Mouse (Mus musculus): ENCODE results near the gene Rasl12. TPM values are rescaled to one million over a fixed set of nuclear protein-coding genes. Genes with fewer than 3 reads are reported as not detected.

Rasl12 gene
- polyA plus RNA-seq (2014; fragmentation: Nextera tagmentation; extraction: Ambion mirVana) = 6.0 and 6.9 TPM in 2 replicates

DNA sequence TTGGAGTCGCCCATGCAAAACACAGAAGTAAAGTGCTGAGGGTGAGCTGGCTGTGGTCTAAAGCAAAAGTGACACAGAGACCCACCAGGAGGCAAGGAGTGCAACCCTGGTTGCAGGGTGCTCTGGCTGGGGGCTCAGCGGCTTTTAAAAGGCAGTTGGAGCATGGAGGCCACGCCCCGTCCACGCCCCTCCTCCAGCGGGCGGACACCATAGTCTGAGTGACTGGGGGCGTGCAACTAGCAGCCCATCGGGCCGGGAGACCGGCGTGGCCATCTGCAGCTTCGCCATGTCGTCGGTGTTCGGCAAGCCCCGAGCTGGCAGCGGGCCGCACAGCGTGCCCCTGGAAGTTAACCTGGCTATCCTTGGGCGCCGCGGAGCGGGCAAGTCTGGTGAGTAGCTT lies at the start of gene Rasl12:
Rasl12 (plus strand) TSS at position 228 of the 400 bp plus-strand sequence.
- H3K4me2 ChIP-seq (replicated peaks; ENCODE audit: low read depth, low read length) = peak within 1 kb of the TSS; percentile 68
- H3K36me3 ChIP-seq (ENCODE audit: control insufficient read depth, insufficient read depth, low read length) = no peaks in the 10 kb centered on the region
- H3K4me1 ChIP-seq (replicated peaks; ENCODE audit: control insufficient read depth, insufficient read depth, low read length) = no peaks in the 10 kb centered on the region
- peak within 1 kb of the TSS; percentile 40 for H3K4me3 ChIP-seq (ENCODE audit: low read depth, low read length)
- ATAC-seq (ENCODE audit: low FRiP score) (peak; percentile 68; the same call in 1 of the 2 replicates), DNase-seq (ENCODE audit: low spot score) (peak; percentile 85)
- H3K27me3 ChIP-seq (ENCODE audit: control insufficient read depth, insufficient read depth, low read length) = no peaks in the 10 kb centered on the region
- H3K9me3 ChIP-seq (ENCODE audit: control insufficient read depth, low read length) = no peaks in the 10 kb centered on the region
- under 1% methylated on average over 23 of the region's 24 CpGs for WGBS
- no peak within 1 kb of the TSS for H3K27ac ChIP-seq (ENCODE audit: low read depth, low read length)
- peak within 1 kb of the TSS; percentile 68 for H3K9ac ChIP-seq (ENCODE audit: low read depth, low read length)

- Histone ChIP-seq H3K27ac (ENCODE audit: low read depth, low read length) (no peak overlapping the region), H3K4me2 (replicated peaks; ENCODE audit: low read depth, low read length) (no peak overlapping the region), H3K9me3 (ENCODE audit: control insufficient read depth, low read length) (no peaks in the 10 kb centered on the region), H3K4me1 (replicated peaks; ENCODE audit: control insufficient read depth, insufficient read depth, low read length) (no peaks in the 10 kb centered on the region), H3K9ac (ENCODE audit: low read depth, low read length) (no peak overlapping the region), H3K36me3 (ENCODE audit: control insufficient read depth, insufficient read depth, low read length) (0 out of 2 replicates have a peak, but pooled peaks cover 3% of the 10 kb centered on the region), H3K4me3 (ENCODE audit: low read depth, low read length) (no peak overlapping the region), H3K27me3 (ENCODE audit: control insufficient read depth, insufficient read depth, low read length) (no peaks in the 10 kb centered on the region)
- DNase-seq (ENCODE audit: low spot score) = no peak
- ATAC-seq (ENCODE audit: low FRiP score) = no peak
- 87% methylated on average over 5 of the region's 5 CpGs for WGBS
These were observed 45.1 kb upstream of the Rasl12 start for GRCm38 (mm10) chr9:65353251-65353650.

- H3K4me2 ChIP-seq (replicated peaks; ENCODE audit: low read depth, low read length) = no peak overlapping the region
- H3K9me3 ChIP-seq (ENCODE audit: control insufficient read depth, low read length) = no peaks in the 10 kb centered on the region
- no peak overlapping the region for H3K4me3 ChIP-seq (ENCODE audit: low read depth, low read length)
- no peak overlapping the region for H3K27ac ChIP-seq (ENCODE audit: low read depth, low read length)
- peaks cover 8% of the 10 kb centered on the region; the same call in 1 of the 2 replicates for H3K36me3 ChIP-seq (ENCODE audit: control insufficient read depth, insufficient read depth, low read length)
- no peak overlapping the region for H3K9ac ChIP-seq (ENCODE audit: low read depth, low read length)
- no peaks in the 10 kb centered on the region for H3K4me1 ChIP-seq (replicated peaks; ENCODE audit: control insufficient read depth, insufficient read depth, low read length)
- H3K27me3 ChIP-seq (ENCODE audit: control insufficient read depth, insufficient read depth, low read length) = no peaks in the 10 kb centered on the region
- DNase-seq (ENCODE audit: low spot score) (no peak), ATAC-seq (ENCODE audit: low FRiP score) (no peak)
- 86% methylated on average over 7 of the region's 7 CpGs for WGBS
These were observed 41.7 kb upstream of the Rasl12 start for GRCm38 (mm10) chr9:65356561-65356960.

- no peak for DNase-seq (ENCODE audit: low spot score)
- peaks cover 8% of the 10 kb centered on the region; the same call in 1 of the 2 replicates for H3K36me3 ChIP-seq (ENCODE audit: control insufficient read depth, insufficient read depth, low read length)
These were observed 41.3 kb upstream of the Rasl12 start for GRCm38 (mm10) chr9:65356971-65357370.

GRCm38 (mm10) chr9:65358956-65359480 lies 39.3 kb upstream of the Rasl12 start:
- Histone ChIP-seq H3K9ac (ENCODE audit: low read depth, low read length) (no peak overlapping the region), H3K4me1 (replicated peaks; ENCODE audit: control insufficient read depth, insufficient read depth, low read length) (no peaks in the 10 kb centered on the region), H3K27me3 (ENCODE audit: control insufficient read depth, insufficient read depth, low read length) (no peaks in the 10 kb centered on the region), H3K27ac (ENCODE audit: low read depth, low read length) (no peak overlapping the region), H3K4me3 (ENCODE audit: low read depth, low read length) (no peak overlapping the region), H3K36me3 (ENCODE audit: control insufficient read depth, insufficient read depth, low read length) (peaks cover 8% of the 10 kb centered on the region; the same call in 1 of the 2 replicates), H3K4me2 (replicated peaks; ENCODE audit: low read depth, low read length) (no peak overlapping the region), H3K9me3 (ENCODE audit: control insufficient read depth, low read length) (no peaks in the 10 kb centered on the region)
- ATAC-seq (ENCODE audit: low FRiP score) (no peak), DNase-seq (ENCODE audit: low spot score) (no peak)
- 93% methylated on average over 1 of the region's 1 CpGs for WGBS

More at GRCm38 (mm10) chr9:65356971-65357370, 41.3 kb upstream of the Rasl12 start:
- ATAC-seq (ENCODE audit: low FRiP score) = no peak
- no peaks in the 10 kb centered on the region for H3K4me1 ChIP-seq (replicated peaks; ENCODE audit: control insufficient read depth, insufficient read depth, low read length)
- no peak overlapping the region for H3K27ac ChIP-seq (ENCODE audit: low read depth, low read length)
- H3K4me2 ChIP-seq (replicated peaks; ENCODE audit: low read depth, low read length) = no peak overlapping the region
- no peak overlapping the region for H3K9ac ChIP-seq (ENCODE audit: low read depth, low read length)
- WGBS = 95% methylated on average over 2 of the region's 2 CpGs
- H3K9me3 ChIP-seq (ENCODE audit: control insufficient read depth, low read length) = no peaks in the 10 kb centered on the region
- H3K4me3 ChIP-seq (ENCODE audit: low read depth, low read length) = no peak overlapping the region
- no peaks in the 10 kb centered on the region for H3K27me3 ChIP-seq (ENCODE audit: control insufficient read depth, insufficient read depth, low read length)

- H3K36me3 ChIP-seq (ENCODE audit: control insufficient read depth, insufficient read depth, low read length) = peaks cover 8% of the 10 kb centered on the region; the same call in 1 of the 2 replicates
- no peaks in the 10 kb centered on the region for H3K27me3 ChIP-seq (ENCODE audit: control insufficient read depth, insufficient read depth, low read length)
- H3K9ac ChIP-seq (ENCODE audit: low read depth, low read length) = no peak within 1 kb of the TSS
- H3K4me3 ChIP-seq (ENCODE audit: low read depth, low read length) = no peak within 1 kb of the TSS
- H3K9me3 ChIP-seq (ENCODE audit: control insufficient read depth, low read length) = no peaks in the 10 kb centered on the region
- no peak within 1 kb of the TSS for H3K4me2 ChIP-seq (replicated peaks; ENCODE audit: low read depth, low read length)
- no peak for DNase-seq (ENCODE audit: low spot score)
- WGBS = 91% methylated on average over 16 of the region's 16 CpGs
- no peak for ATAC-seq (ENCODE audit: low FRiP score)
- H3K27ac ChIP-seq (ENCODE audit: low read depth, low read length) = no peak within 1 kb of the TSS
- no peaks in the 10 kb centered on the region for H3K4me1 ChIP-seq (replicated peaks; ENCODE audit: control insufficient read depth, insufficient read depth, low read length)
These were observed 37.5 kb upstream of the Rasl12 start, which contains the start of gene Ubap1l for GRCm38 (mm10) chr9:65360641-65361448. Gene Ubap1l, plus strand, starts transcription at chr9:65361041.

DNA sequence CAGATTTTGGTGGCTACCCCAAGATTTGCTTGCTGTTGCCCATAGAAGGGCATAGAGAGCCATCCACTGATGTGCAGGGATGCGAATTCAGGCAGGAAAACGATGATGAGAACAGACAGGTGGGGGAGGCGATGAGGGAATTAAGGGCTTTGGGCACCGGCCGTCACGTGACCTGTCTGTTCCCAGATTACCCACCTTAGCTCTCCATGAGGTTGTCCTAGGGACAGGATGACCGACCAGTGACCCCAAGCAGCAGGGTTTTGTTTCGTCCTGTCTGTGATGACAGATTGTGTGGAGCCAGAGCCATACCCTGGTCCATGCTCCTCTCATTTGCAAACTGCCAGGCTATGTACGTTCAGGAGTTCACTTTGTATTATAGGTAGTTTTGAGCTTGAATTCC lies 34.6 kb upstream of the Rasl12 start:
- no peaks in the 10 kb centered on the region for H3K4me1 ChIP-seq (replicated peaks; ENCODE audit: control insufficient read depth, insufficient read depth, low read length)
- H3K27ac ChIP-seq (ENCODE audit: low read depth, low read length) = no peak overlapping the region
- no peak for ATAC-seq (ENCODE audit: low FRiP score)
- WGBS = 57% methylated on average over 9 of the region's 9 CpGs
- no peak overlapping the region for H3K4me2 ChIP-seq (replicated peaks; ENCODE audit: low read depth, low read length)
- DNase-seq (ENCODE audit: low spot score) = no peak
- no peaks in the 10 kb centered on the region for H3K9me3 ChIP-seq (ENCODE audit: control insufficient read depth, low read length)
- H3K27me3 ChIP-seq (ENCODE audit: control insufficient read depth, insufficient read depth, low read length) = no peaks in the 10 kb centered on the region
- H3K36me3 ChIP-seq (ENCODE audit: control insufficient read depth, insufficient read depth, low read length) = peaks cover 2% of the 10 kb centered on the region; the same call in 1 of the 2 replicates
- no peak overlapping the region for H3K4me3 ChIP-seq (ENCODE audit: low read depth, low read length)
- H3K9ac ChIP-seq (ENCODE audit: low read depth, low read length) = no peak overlapping the region

DNA sequence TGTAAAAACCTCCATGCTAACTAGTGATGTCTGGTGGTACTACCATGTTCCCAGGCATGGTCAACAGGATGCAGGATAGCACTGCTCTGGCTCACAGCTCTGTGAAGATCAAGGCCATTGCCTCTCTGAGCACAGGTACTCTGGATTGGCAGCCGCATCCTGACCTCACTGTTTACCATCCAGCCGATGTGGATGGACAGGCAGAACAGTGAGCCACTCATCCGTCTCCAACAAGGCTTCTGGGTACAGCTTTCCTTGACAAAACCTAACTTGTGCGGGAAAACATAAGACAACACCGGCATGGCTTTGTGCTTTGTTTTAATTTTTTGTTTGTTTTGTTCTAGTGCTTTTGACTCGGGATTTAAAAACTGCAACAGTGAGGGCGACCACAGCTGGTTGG lies 32.6 kb upstream of the Rasl12 start:
- H3K4me3 ChIP-seq (ENCODE audit: low read depth, low read length) = no peak overlapping the region
- no peak overlapping the region for H3K9ac ChIP-seq (ENCODE audit: low read depth, low read length)
- H3K4me2 ChIP-seq (replicated peaks; ENCODE audit: low read depth, low read length) = no peak overlapping the region
- no peak for ATAC-seq (ENCODE audit: low FRiP score)
- 92% methylated on average over 7 of the region's 7 CpGs for WGBS
- no peaks in the 10 kb centered on the region for H3K27me3 ChIP-seq (ENCODE audit: control insufficient read depth, insufficient read depth, low read length)
- DNase-seq (ENCODE audit: low spot score) = no peak
- H3K4me1 ChIP-seq (replicated peaks; ENCODE audit: control insufficient read depth, insufficient read depth, low read length) = no peaks in the 10 kb centered on the region
- H3K36me3 ChIP-seq (ENCODE audit: control insufficient read depth, insufficient read depth, low read length) = no peaks in the 10 kb centered on the region
- H3K9me3 ChIP-seq (ENCODE audit: control insufficient read depth, low read length) = no peaks in the 10 kb centered on the region
- no peak overlapping the region for H3K27ac ChIP-seq (ENCODE audit: low read depth, low read length)
